Mouse (Mus musculus) left cerebral cortex, adult 2 months (tissue): ENCODE measurements around the gene Rpain. TPM values are rescaled to one million over a fixed set of nuclear protein-coding genes. Genes with fewer than 3 reads are reported as not detected.

Source experiments
- DNase-seq, 2 experiments: peaks; one replicate each; pipeline ENCODE4 v3.0.0; 2021 to 2022; ENCODE audit warnings: low spot score in 2 of 2, mixed read lengths in 1 of 2; ENCODE audit errors: extremely low spot score in 1 of 2
- H3K27ac ChIP-seq: fragments of 200-600 bp; 2 replicates; pipeline ENCODE4 v1.8.1; 2022
- H3K4me3 ChIP-seq: fragments of 200-600 bp; 2 replicates; pipeline ENCODE4 v1.8.1; 2022
- CTCF ChIP-seq: fragments of 200-600 bp; IDR thresholded peaks from 2 replicates; pipeline ENCODE4 v1.8.1; 2022; ENCODE audit warnings: antibody characterized with exemption, mild to moderate bottlenecking, moderate library complexity
- intact Hi-C: fragments of 180-260 bp; cut with DNase I; formaldehyde crosslinking; loops from one replicate; pipeline ENCODE4 v1.15.1; 2025
- long read RNA-seq, 2 experiments: library from polyadenylated mRNA; stranded (forward); transcript quantifications; one replicate each; pipeline ENCODE4 v2.0.0; 2021; ENCODE audit warnings: borderline mapping rate in 2 of 2
- total RNA-seq, 2 experiments: library from RNA; stranded (reverse); gene quantifications; 2 replicates each; pipeline ENCODE4 v1.2.3; 2021

Gene Rpain
- total RNA-seq, result 10 to 100 TPM; 34.0 to 40.5 TPM
- long read RNA-seq, experiment 1, transcript Rpain-201 (7 exons, 1,100 nt), result major isoform, 12 of 33 reads
- long read RNA-seq, experiment 1, partial matches to known transcripts, result 0 of 33 reads
- long read RNA-seq, experiment 1, other reads (novel, unspliced or antisense), result 12 of 33 reads
- long read RNA-seq, experiment 2, transcript Rpain-201 (7 exons, 1,100 nt), result major isoform, 6 of 28 reads
- long read RNA-seq, experiment 2, partial matches to known transcripts, result 0 of 28 reads
- long read RNA-seq, experiment 2, other reads (novel, unspliced or antisense), result 11 of 28 reads

DNA sequence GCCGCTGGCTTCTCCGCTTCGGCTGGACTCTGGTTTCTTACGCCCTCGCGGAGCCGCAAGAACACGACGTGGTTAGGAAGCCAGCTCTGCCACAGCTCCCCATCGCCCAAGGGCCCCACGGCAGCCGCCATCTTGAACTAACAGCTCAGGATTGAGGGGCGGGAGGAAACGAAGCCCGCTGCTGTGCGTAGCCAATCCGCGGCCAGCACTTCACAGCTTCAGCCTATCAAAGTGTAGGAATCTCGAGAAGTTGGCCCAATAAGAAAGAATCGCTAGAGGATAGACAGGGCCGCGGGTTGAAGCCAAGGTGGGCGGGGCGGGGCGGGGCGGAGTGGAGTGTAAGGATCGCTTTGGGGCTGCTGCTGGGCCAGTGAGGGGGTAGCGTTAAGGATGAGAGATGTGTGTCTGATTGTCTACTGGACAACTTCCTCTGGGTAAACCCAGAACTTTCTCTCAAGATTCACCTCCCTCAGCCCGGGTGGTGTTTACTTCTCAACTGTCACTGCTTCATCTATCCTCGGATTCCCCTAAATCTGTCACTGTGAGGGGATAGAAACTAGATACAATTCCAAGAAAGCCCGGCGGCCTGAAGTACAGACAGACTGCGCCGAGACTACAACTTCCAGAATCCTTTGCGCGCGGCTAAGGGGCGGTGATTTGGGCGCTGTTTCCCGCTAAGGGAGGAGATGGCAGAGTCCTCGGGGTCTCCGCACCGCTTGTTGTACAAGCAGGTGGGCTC is at the start of gene Rpain, which contains the start of gene Nup88:
TSS of gene Rpain (plus strand) at position 393 of the 739 bp plus-strand sequence.
TSS of gene Nup88 (minus strand) at position 153 of the 739 bp plus-strand sequence.
- DNase-seq, result peak; percentile 90 to 92
- no peak for TF ChIP-seq CTCF
- intact Hi-C loops, result no loop called here
- Histone ChIP-seq H3K4me3 (peak within 1 kb of the TSS; percentile 90), H3K27ac (peak within 1 kb of the TSS; percentile 96)

DNA sequence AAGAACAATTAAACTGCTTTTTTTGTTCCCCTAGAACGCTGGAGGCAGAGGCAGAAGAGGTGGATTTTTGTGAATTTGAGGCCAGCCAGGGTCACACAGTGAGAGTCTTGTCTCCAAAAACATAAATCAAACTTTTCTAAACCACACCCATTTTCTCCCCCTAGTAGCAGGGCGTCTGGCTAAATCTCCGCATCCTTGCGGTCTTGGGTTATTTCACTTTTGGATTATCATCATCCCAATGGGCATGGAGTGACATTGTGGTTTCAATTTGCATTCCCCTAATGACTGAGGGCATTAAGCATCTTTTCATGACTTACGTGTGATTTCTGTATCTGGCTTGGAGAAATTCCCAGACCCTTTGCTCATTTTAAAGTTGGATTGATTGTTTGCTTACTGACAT is 38.6 kb upstream of the Rpain start:
- no peak overlapping the region for H3K27ac ChIP-seq
- no peak for DNase-seq
- TF ChIP-seq CTCF, result no peak
- H3K4me3 ChIP-seq, result no peak overlapping the region
- intact Hi-C loops, result no loop called here

DNA sequence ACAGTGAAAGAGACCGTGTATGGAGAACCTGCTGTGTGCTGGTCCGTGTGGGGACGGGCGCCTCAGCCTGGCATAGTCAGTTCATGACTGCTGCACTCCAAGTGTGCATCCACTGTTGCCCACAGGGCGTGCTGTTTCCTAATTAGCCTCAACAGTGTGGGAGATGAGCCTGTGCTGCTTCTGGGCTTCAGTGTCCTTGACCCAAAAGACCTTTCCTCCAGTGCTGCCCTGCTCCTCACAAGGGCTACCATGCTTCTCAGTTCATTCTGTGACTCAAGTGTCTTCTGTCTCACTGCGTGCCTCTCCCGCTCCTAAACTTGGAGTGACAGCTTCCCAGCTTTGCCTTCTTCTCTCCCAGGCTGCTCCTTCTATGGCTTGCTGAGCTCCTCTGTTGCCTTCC is 34.7 kb upstream of the Rpain start:
- no peak for DNase-seq
- H3K4me3 ChIP-seq, result no peak overlapping the region
- no peak overlapping the region for H3K27ac ChIP-seq
- no peak; the same call in 1 of the 2 replicates for TF ChIP-seq CTCF
- intact Hi-C loops, result no loop called here

DNA sequence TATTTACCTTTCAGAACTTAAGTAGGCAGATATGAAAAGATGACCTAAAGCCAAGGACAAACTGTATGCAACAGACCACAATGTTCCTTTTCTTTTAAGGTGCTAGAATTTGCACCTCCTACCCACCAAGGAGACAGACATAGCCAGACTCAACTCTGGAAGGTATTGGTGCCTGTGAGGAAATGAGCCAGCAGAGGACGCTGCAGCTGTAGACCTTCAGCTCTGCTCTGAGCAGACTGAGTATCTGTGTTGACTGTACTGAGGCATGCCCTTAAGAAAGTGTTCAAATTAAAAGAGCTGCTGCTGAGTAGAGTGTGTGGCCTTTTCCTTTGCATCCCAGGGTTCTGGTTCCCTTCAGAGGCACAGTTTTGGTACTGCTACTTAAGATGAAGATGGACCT is 27.4 kb upstream of the Rpain start:
- Histone ChIP-seq H3K4me3 (no peak overlapping the region), H3K27ac (no peak overlapping the region)
- intact Hi-C loops, result no loop called here
- no peak for DNase-seq
- peak; percentile 31 for TF ChIP-seq CTCF

DNA sequence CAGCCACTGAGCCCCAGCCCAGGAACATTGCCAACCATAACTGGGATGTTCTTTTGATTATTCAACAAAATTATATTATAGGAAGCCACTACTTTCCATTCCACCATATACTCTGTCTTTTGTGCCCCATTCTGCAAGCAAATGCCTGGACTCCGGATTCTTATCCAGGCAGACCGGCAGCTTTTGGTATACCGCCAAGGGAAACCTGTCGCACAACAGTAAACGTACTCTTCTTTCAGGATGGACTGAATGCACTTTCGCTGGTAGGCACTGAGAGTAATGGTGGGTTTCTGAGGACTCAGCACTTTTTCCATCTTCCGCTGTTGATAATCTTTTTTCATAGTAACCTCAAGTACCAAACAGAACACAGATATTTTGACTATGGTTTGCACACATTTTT is 26.4 kb upstream of the Rpain start:
- Histone ChIP-seq H3K27ac (no peak overlapping the region), H3K4me3 (no peak overlapping the region)
- no peak for DNase-seq
- intact Hi-C loops, result no loop called here
- TF ChIP-seq CTCF, result no peak

DNA sequence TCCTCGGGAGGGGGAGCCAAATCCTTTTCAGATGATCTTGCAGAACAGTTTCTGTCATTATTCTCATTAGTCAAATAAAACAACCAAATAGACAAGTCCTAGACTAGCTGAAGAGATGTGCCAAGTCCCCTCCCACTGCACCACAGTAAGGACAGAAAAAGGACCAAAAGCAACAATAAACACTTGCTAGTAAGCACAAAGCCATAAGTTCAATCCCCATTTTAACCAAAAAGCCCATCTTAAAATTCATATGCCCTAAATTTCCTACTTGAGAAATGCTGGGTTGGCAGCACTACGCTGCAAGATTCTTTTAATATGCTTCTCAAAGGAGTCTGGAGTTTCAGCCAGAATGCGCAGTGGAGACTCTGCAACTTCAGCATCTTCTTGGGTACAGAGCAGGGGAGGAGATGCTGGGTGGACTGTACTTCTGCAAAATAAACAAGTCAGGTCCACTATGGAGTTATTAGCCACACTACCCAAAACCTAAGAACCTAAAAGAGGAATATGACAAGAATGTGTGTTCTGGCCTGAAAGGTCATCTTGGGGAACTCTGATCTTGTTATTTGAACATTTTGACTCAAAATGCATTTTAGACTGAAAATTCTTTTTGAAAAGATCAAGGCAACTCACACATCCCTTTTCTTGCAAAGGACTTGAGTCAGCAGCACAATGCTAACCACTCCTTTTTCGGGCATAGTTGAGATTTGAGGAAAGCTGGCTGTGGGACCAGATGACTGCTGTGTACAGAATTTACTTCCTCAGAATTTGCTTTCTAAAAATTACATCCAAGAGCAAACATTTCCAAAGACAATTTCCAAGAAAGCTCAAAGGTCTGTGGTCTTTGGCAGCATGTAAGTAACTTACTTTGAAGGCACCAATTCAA is 24.8 kb upstream of the Rpain start:
- Histone ChIP-seq H3K4me3 (no peak overlapping the region), H3K27ac (peak overlapping the region; percentile 60)
- TF ChIP-seq CTCF, result no peak
- intact Hi-C loops, result no loop called here
- no peak for DNase-seq

DNA sequence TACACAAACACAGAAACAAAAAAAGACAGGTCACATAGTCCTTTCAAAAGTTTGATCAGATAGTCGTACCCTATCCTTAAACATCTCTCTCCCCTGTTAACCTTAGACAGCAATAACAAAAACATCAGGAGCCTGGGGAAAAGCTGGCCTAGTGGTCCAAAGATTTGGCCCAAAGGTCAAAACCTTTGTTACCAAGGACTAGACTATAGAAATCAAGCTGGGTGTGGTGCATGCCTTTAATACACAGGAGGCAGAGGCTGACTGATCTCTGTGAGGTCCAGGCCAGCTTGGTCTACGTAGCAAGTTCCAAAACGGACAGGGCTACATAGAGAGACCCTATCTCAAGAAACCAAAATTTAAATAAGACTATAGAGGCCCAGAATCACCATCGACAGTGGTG is 15.3 kb upstream of the Rpain start:
- no peak for TF ChIP-seq CTCF
- intact Hi-C loops, result no loop called here
- DNase-seq, result no peak
- H3K27ac ChIP-seq, result no peak overlapping the region
- no peak overlapping the region for H3K4me3 ChIP-seq

DNA sequence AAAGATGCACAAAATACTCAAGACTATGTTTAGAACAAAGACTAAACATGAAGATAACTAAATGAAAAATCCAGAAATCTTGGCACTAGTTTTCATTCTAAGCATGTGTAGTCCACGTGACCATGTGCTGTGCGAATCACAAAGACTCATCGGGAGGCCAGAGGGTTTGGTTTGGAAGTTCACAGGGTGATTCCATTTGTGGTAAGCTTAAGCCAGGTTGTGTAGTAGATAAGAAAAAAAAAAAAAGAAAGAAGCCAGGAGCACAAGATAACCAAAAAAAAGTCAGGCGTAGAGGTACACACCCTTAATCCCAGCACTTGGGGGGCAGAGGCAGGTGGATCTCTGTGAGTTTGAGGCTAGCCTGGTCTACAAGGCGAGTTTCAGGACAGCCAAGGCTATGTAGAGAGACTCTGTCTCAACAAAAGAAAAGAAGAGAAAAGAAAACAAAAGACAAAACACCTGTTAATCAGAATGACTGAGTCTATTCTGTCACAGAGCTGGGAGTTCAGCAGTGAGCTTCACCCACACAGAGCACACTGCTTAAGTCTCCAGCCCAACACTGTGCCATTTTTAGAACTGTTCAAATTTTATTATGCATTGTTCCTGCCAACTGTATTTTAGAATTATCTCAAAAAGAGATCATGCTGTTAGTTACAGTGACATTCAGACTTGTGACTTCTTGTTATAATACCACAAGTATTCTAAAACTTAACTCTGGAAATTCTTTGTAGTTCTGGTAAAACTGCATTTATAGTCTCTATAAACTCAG is 9.0 kb upstream of the Rpain start:
- Histone ChIP-seq H3K4me3 (no peak overlapping the region), H3K27ac (no peak overlapping the region)
- DNase-seq, result no peak
- intact Hi-C loops, result no loop called here
- TF ChIP-seq CTCF, result no peak

DNA sequence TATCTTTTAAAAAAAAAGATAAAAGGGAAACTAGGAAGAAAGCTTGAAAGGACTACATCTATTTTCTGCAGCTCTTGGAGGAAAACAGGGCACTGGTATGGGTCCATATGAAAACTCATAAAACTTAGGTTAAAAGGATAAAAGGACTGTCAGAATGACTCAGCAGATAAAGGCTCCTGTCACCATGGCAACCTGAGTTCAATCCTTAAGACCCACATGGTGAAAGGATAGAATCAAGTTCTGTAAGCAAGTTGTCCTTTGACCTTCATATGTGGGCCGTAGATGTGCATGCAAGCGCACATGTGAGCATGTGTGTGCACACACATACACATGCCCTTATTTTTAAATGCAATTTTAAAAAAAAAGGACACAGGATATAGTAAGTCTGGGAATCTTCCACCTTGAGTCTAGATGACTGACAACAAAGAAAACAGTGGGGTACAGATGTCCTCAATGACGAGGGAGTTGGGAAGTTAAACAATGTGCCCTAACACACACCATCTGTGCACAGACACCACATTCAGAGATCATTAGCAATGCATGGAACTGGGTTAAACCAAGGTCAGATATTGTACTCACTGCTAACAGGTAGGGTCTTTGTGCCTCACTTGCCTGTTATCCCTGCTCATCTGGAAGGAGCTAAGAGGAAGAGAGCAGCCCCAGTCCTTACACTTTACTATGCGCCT is 5.6 kb upstream of the Rpain start:
- intact Hi-C loops, result no loop called here
- no peak overlapping the region for H3K27ac ChIP-seq
- DNase-seq, result no peak
- no peak for TF ChIP-seq CTCF
- H3K4me3 ChIP-seq, result no peak overlapping the region

DNA sequence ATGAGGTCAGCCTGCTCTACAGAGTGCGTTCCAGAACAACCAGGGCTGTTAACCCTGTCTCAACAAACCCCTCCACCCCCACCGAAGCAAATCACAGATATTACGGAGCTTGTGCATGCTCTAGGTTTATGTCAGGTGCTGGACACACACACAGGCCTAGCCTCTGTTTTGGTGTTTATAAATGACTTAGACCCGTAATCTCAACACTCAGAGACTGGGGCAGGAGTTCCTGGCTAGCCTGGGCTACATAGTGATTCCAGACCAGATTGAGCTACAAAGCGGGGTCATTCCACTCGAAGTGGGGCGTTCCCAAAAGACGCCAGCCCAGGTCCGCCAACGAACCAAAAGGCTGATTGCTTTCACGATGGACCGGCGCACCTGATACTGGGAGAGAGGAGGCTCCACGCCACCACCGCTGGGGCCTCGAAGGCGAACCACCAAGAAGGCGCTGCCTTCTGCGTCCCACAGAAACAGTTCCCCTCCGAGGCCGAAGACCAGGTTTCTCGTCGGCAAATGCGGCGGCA is 680 bp upstream of the Rpain start:
- no peak for DNase-seq
- TF ChIP-seq CTCF, result no peak
- peak overlapping the region; percentile 96 for H3K27ac ChIP-seq
- intact Hi-C loops, result no loop called here
- peak overlapping the region; percentile 90 for H3K4me3 ChIP-seq
